Mouse (Mus musculus) splenic B cell, adult 2 months (primary cell): ENCODE data around the gene Serpina5.

Source experiments
- DNase-seq: peaks from one replicate; pipeline ENCODE4 v3.0.0-alpha.2; 2011; ENCODE audit warnings: low read depth, low spot score
- H3K27me3 ChIP-seq: 2 replicates; pipeline ENCODE4 v1.6.1; 2012; ENCODE audit warnings: mild to moderate bottlenecking, low read length, moderate library complexity, mixed read lengths; ENCODE audit not compliant: control insufficient read depth, poor library complexity, insufficient read depth, severe bottlenecking
- H3K36me3 ChIP-seq: 2 replicates; pipeline ENCODE4 v1.6.1; 2012; ENCODE audit warnings: mild to moderate bottlenecking, low read length, moderate library complexity, mixed read lengths; ENCODE audit not compliant: control insufficient read depth, poor library complexity, insufficient read depth, severe bottlenecking

The Serpina5 gene

DNA sequence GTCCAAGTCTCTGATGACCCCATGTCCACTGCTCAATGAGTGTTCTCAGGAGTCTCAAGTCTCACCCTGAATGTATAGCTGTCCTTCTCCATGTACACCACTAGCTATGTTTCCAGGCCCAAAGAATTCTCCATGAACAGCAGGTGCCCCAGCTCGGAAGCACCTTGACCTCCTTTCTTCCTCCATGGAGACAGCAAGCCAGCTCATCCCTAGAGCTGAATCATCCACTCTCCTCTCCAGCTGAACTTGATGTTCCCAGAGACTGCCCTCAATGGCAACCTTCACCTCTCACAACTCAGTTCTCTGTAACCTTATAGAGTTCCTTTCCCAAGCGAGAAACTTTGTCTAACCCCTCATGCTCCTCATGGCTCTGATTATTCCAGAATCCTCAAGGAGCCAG lies 44.7 kb downstream of the Serpina5 start:
- no peaks in the 10 kb centered on the region for H3K27me3 ChIP-seq
- H3K36me3 ChIP-seq, result no peaks in the 10 kb centered on the region
- DNase-seq, result no peak

DNA sequence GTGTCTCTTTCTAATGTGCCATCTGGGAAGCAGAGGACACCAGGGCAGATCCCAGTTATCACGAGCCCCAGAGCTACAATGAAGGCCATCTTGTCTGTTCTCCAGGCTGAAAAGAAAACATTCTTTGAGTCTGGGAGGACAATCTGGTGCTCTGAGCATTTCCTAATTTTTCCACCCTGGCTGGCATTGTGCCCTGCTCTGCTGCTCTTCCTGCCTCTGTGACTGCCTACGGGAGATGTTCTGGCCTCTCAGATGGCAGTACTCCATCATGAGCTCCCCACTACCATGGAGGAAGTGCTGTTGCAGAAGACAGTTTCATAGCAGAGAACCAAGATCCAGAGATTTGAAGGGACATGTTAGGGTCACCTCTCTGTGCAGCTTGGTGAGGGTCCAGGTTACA lies 51.1 kb downstream of the Serpina5 start:
- Histone ChIP-seq H3K27me3 (no peaks in the 10 kb centered on the region), H3K36me3 (no peaks in the 10 kb centered on the region)
- no peak for DNase-seq

DNA sequence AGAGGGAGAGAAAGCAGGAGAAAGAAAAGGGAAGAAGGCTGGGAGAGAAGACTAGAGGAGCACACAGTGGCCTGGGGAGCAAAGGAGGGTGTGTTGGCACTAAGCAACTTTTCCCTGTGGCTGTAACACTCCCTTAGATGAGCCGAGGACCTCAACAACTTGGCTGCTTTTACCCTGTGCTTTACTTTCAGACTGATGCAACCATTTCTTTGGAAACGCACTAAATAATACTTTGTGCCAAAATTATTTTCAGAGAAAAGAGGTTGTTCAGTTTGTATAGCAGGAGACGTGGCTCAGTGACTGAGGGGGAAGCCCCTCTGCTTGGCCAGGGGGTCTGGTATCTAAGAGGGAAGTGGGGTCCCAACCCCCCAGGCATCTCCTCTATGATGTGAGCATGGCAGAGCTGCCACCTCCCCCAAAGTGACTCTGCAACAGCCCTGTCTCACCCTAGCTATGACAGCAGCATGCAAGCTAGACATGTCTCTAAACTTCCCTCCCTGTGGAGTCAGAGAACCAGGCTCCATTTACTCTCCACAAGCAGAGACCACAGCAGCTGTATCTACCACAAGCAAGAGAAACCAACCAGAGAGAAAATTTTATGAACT lies 52.2 kb downstream of the Serpina5 start:
- no peaks in the 10 kb centered on the region for H3K27me3 ChIP-seq
- no peaks in the 10 kb centered on the region for H3K36me3 ChIP-seq
- DNase-seq, result no peak

DNA sequence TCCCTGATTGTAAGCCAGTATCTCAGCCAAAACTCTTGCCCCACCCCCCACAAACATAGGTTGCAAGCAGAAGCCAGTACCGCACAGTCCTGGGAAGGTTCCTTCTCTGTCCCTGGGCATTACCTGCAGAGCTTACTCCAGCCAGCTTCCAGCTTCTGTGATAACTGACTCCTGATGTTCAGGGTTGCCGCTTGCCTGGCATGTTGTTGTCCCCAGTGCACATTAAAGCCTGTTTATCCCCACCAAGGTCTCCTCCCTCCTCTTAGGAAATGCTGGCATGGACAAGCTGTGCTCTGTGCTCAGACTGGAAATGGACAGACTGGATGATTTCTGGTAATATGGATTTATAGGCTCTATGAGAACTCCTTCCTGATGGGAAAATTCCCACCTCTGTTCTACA lies 52.7 kb downstream of the Serpina5 start, which contains the start of gene Serpina3c:
Gene Serpina3c, minus strand, starts transcription at position 215 of the 400 bp plus-strand sequence.
- Histone ChIP-seq H3K27me3 (no peaks in the 10 kb centered on the region), H3K36me3 (no peaks in the 10 kb centered on the region)
- DNase-seq, result no peak
